Mouse (Mus musculus) CH12.LX (cell line): ENCODE data around the gene 1700011L22Rik. TPM values are rescaled to one million over a fixed set of nuclear protein-coding genes. Genes with fewer than 3 reads are reported as not detected.

Experiments
- DNase-seq: peaks from one replicate; pipeline ENCODE4 v3.0.0-alpha.2; 2013; ENCODE audit errors: extremely low read depth
- H3K27ac ChIP-seq: 2 replicates; pipeline ENCODE4 v1.5.1; 2012; ENCODE audit warnings: low read depth, mild to moderate bottlenecking, control low read depth, moderate library complexity; ENCODE audit not compliant: insufficient read depth
- H3K27me3 ChIP-seq: replicated peaks from 2 replicates; pipeline ENCODE3; 2012; ENCODE audit warnings: inconsistent platforms
- H3K36me3 ChIP-seq, 2 experiments: replicated peaks in 1 of 2; 2 replicates each; pipeline versions ENCODE3 to v1.6.1; 2012; ENCODE audit warnings: inconsistent platforms in 1 of 2, low read length in 1 of 2, mild to moderate bottlenecking in 1 of 2, mixed read lengths in 1 of 2, moderate library complexity in 1 of 2; ENCODE audit not compliant: control insufficient read depth in 1 of 2, insufficient read depth in 1 of 2
- H3K4me1 ChIP-seq, 2 experiments: 2 replicates each; pipeline ENCODE4 v1.6.1; 2012; ENCODE audit warnings: inconsistent platforms in 1 of 2, moderate library complexity in 1 of 2; ENCODE audit not compliant: insufficient read depth in 2 of 2, control insufficient read depth in 1 of 2
- H3K4me2 ChIP-seq: 2 replicates; pipeline ENCODE4 v1.6.1; 2012; ENCODE audit warnings: low read depth, mild to moderate bottlenecking, control low read depth; ENCODE audit not compliant: poor library complexity, insufficient read depth, severe bottlenecking
- H3K4me3 ChIP-seq, 3 experiments: fragments of 150-350 bp in 1 of 3; sonication (generic) in 1 of 3; replicated peaks in 1 of 3; 2 replicates each; pipeline versions ENCODE3 to v1.5.1; 2011 to 2012; ENCODE audit warnings: low read depth in 2 of 3, low read length in 2 of 3, mild to moderate bottlenecking in 2 of 3, moderate library complexity in 2 of 3, control low read depth in 1 of 3, improper control_type of control experiment in 1 of 3, inconsistent platforms in 1 of 3, mixed read lengths in 1 of 3; ENCODE audit not compliant: poor library complexity in 1 of 3
- H3K79me2 ChIP-seq: replicated peaks from 2 replicates; pipeline ENCODE4 v1.6.1; 2012; ENCODE audit warnings: mild to moderate bottlenecking, moderate library complexity; ENCODE audit not compliant: control insufficient read depth, poor library complexity, insufficient read depth, severe bottlenecking; ENCODE audit errors: extremely low read depth
- H3K9ac ChIP-seq: 2 replicates; pipeline ENCODE4 v1.6.1; 2012; ENCODE audit warnings: low read depth, mild to moderate bottlenecking, control low read depth, moderate library complexity; ENCODE audit not compliant: insufficient read depth
- H3K9me3 ChIP-seq: replicated peaks from 2 replicates; pipeline ENCODE3; 2012; ENCODE audit warnings: low read length, inconsistent platforms, mixed read lengths
- CTCF ChIP-seq, 2 experiments: IDR thresholded peaks in 1 of 2; conservative IDR thresholded peaks in 1 of 2; 2 replicates each; pipeline ENCODE4 v1.5.1; 2011 to 2012; ENCODE audit warnings: low read depth in 2 of 2, low read length in 2 of 2, improper control_type of control experiment in 1 of 2, inconsistent platforms in 1 of 2, mild to moderate bottlenecking in 1 of 2, moderate library complexity in 1 of 2
- E2F4 ChIP-seq: IDR thresholded peaks from 2 replicates; pipeline ENCODE4 v1.6.1; 2011; ENCODE audit warnings: low read depth, low read length, improper control_type of control experiment; ENCODE audit not compliant: insufficient replicate concordance
- EP300 ChIP-seq: IDR thresholded peaks from 2 replicates; pipeline ENCODE4 v1.6.1; 2011; ENCODE audit warnings: low read length, improper control_type of control experiment
- ETS1 ChIP-seq: conservative IDR thresholded peaks from 2 replicates; pipeline ENCODE4 v1.6.1; 2012; ENCODE audit warnings: low read depth, mild to moderate bottlenecking, inconsistent platforms, low read length, improper control_type of control experiment, moderate library complexity
- GABPA ChIP-seq: IDR thresholded peaks from 2 replicates; pipeline ENCODE4 v1.6.1; 2012; ENCODE audit warnings: low read depth, low read length, improper control_type of control experiment, inconsistent platforms; ENCODE audit not compliant: insufficient replicate concordance
- HCFC1 ChIP-seq: IDR thresholded peaks from 2 replicates; pipeline ENCODE4 v1.6.1; 2012; ENCODE audit warnings: low read depth, mild to moderate bottlenecking, inconsistent platforms, low read length, improper control_type of control experiment
- IRF4 ChIP-seq: IDR thresholded peaks from 2 replicates; pipeline ENCODE4 v1.6.1; 2014; ENCODE audit warnings: low read depth, mild to moderate bottlenecking, inconsistent platforms, low read length, improper control_type of control experiment
- KAT2A ChIP-seq: IDR thresholded peaks from 2 replicates; pipeline ENCODE4 v1.6.1; 2012; ENCODE audit warnings: low read length, improper control_type of control experiment, inconsistent platforms; ENCODE audit not compliant: insufficient replicate concordance
- MAFK ChIP-seq: IDR thresholded peaks from 2 replicates; pipeline ENCODE4 v1.6.1; 2011; ENCODE audit warnings: low read length, improper control_type of control experiment; ENCODE audit not compliant: insufficient replicate concordance
- MAX ChIP-seq: IDR thresholded peaks from 2 replicates; pipeline ENCODE4 v1.6.1; 2011; ENCODE audit warnings: low read length, improper control_type of control experiment
- MYC ChIP-seq: IDR thresholded peaks from 2 replicates; pipeline ENCODE4 v1.6.1; 2011; ENCODE audit warnings: low read depth, mild to moderate bottlenecking, improper control_type of control experiment, low read length
- PAX5 ChIP-seq: IDR thresholded peaks from 2 replicates; pipeline ENCODE4 v1.6.1; 2012; ENCODE audit warnings: low read length, inconsistent platforms, mixed read lengths
- POLR2A ChIP-seq: IDR thresholded peaks from 2 replicates; pipeline ENCODE4 v1.6.1; 2011; ENCODE audit warnings: low read depth, mild to moderate bottlenecking, improper control_type of control experiment, low read length
- POLR2AphosphoS2 ChIP-seq: IDR thresholded peaks from 2 replicates; pipeline ENCODE4 v1.6.1; 2011; ENCODE audit warnings: low read depth, low read length, improper control_type of control experiment
- RCOR1 ChIP-seq: conservative IDR thresholded peaks from 2 replicates; pipeline ENCODE4 v1.6.1; 2012; ENCODE audit warnings: low read depth, mild to moderate bottlenecking, inconsistent platforms, low read length, improper control_type of control experiment
- SMC3 ChIP-seq: IDR thresholded peaks from 2 replicates; pipeline ENCODE4 v1.6.1; 2011; ENCODE audit warnings: low read depth, low read length, improper control_type of control experiment
- ZC3H11A ChIP-seq: IDR thresholded peaks from 2 replicates; pipeline ENCODE4 v1.6.1; 2012; ENCODE audit warnings: low read depth, mild to moderate bottlenecking, inconsistent platforms, low read length, improper control_type of control experiment
- ZMIZ1 ChIP-seq: IDR thresholded peaks from 2 replicates; pipeline ENCODE4 v1.6.1; 2012; ENCODE audit warnings: low read depth, mild to moderate bottlenecking, inconsistent platforms, low read length, improper control_type of control experiment
- ZNF384 ChIP-seq: IDR thresholded peaks from 2 replicates; pipeline ENCODE4 v1.6.1; 2012; ENCODE audit warnings: low read depth, low read length, improper control_type of control experiment, inconsistent platforms
- dilution Hi-C: fragments of 300-500 bp; cut with MboI; formaldehyde crosslinking; loops from 2 replicates; pipeline ENCODE4 v1.14.3; 2020; ENCODE audit warnings: low sequenced_read_pairs; ENCODE audit not compliant: extremely low pct_unique_long_range_greater_than_20kb, extremely low pct_ligation_motif_present
- in situ Hi-C: fragments of 300-500 bp; cut with MboI; formaldehyde crosslinking; loops from 3 replicates; pipeline ENCODE4 v1.14.3; 2019; ENCODE audit warnings: low sequenced_read_pairs, low pct_ligation_motif_present, low pct_unique_long_range_greater_than_20kb, mixed read lengths
- polyA plus RNA-seq: library from polyadenylated mRNA; unstranded; fragments of >175 nt; gene quantifications from 2 replicates; pipeline ENCODE4 v1.2.1, GENCODE M21; 2012; ENCODE audit warnings: low read depth; ENCODE audit not compliant: insufficient read length
- total RNA-seq, 2 experiments: library from RNA; depleted of rRNA; stranded (reverse); fragments of 300-350 nt in 1 of 2; fragments of >200 nt in 1 of 2; gene quantifications; 2 replicates each; pipeline ENCODE4 v1.2.3; 2012 to 2014

Gene 1700011L22Rik
- total and polyA plus RNA-seq, 3 experiments, result not detected

DNA sequence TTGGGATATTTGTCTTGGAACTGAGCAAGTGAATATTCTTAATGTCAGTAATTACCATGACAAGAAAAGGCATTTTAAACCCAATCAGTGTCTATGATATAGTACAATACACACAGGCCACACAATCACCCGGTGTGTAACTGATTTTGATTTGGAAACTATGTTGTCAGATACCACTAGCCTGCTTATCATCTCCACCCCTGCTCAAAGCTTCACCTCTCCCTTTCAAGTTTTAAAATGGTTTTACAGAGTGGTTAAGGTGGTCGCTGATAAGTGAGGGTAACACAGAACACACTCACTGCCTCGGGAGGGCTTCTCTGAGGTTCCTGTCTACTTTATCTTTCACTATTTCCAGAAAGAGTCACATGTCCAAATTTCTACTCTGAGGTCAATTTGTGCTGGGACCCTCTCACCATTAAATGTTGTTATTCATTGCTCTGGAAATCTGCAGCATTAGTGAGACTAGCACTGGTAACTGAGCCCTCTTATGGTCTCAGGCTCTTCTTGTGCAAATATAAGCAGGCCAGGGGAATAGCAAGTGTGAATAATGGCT lies 44.4 kb upstream of the 1700011L22Rik start:
- dilution Hi-C loops (no loop called here), in situ Hi-C loops (no loop called here)
- Histone ChIP-seq H3K36me3 (no peaks in the 10 kb centered on the region), H3K4me3 (no peak overlapping the region), H3K79me2 (no peaks in the 10 kb centered on the region; the same call in 1 of the 2 replicates), H3K27ac (no peak overlapping the region), H3K27me3 (no peaks in the 10 kb centered on the region), H3K4me1 (peaks cover 7 to 37% of the 10 kb centered on the region in 2 experiments), H3K9ac (peak overlapping the region; percentile 18; the same call in 1 of the 2 replicates), H3K4me2 (peak overlapping the region; percentile 80; the same call in 1 of the 2 replicates), H3K9me3 (no peaks in the 10 kb centered on the region)
- TF ChIP-seq ZNF384 (no peak), ZMIZ1 (no peak), IRF4 (no peak), ETS1 (no peak), SMC3 (no peak), MAX (no peak), E2F4 (no peak), HCFC1 (no peak), MAFK (no peak)
- DNase-seq, result no peak

DNA sequence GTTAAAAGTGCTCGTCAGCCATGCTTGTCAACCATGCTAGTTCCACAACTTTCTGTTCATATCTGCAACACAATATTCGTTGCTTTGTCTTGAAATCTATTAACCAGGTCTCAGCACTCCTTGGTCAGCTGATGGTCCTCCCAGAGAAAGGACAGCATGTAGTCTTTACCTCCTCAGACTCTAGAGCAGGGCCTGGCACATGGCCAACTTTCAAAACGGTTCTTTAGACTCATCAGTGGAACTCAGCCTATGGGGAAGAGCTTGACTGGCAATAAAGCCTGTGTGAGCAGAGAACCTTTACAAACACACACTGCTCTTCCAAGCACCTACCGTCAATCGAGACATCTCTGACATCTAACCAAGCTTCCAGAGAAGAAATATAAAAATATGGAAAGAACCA lies 41.2 kb upstream of the 1700011L22Rik start:
- Histone ChIP-seq H3K4me2 (peak overlapping the region; percentile 10; the same call in 1 of the 2 replicates), H3K27ac (no peak overlapping the region), H3K36me3 (peaks cover 0 to 1% of the 10 kb centered on the region in 2 experiments), H3K4me1 (peaks cover 7 to 24% of the 10 kb centered on the region in 2 experiments), H3K9me3 (no peaks in the 10 kb centered on the region), H3K79me2 (no peaks in the 10 kb centered on the region; the same call in 1 of the 2 replicates), H3K9ac (no peak overlapping the region), H3K27me3 (no peaks in the 10 kb centered on the region), H3K4me3 (no peak overlapping the region)
- dilution Hi-C loops (no loop called here), in situ Hi-C loops (no loop called here)
- DNase-seq, result no peak
- TF ChIP-seq MYC, result no peak
- TF ChIP-seq GABPA, result no peak
- TF ChIP-seq POLR2A, result no peak
- no peak for TF ChIP-seq E2F4
- TF ChIP-seq MAX, result no peak
- no peak for TF ChIP-seq ZC3H11A
- no peak for TF ChIP-seq POLR2AphosphoS2
- no peak for TF ChIP-seq CTCF (conservative IDR thresholded peaks at IDR 0.05 in 1 of 2, IDR thresholded peaks at IDR 0.05 in 1 of 2; ENCODE audit: low read depth in 2 of 2, low read length in 2 of 2)
- no peak for TF ChIP-seq PAX5
- TF ChIP-seq EP300, result no peak
- TF ChIP-seq RCOR1, result no peak
- no peak for TF ChIP-seq KAT2A
- no peak for TF ChIP-seq IRF4
- no peak for TF ChIP-seq HCFC1
